Mouse (Mus musculus) cerebellum, postnatal 4 days (tissue): Measurements from ENCODE around the gene 2010109A12Rik.

Source experiments
- DNase-seq, 2 experiments: peaks; one replicate each; pipeline ENCODE4 v3.0.0; 2022; ENCODE audit warnings: low spot score in 2 of 2, mixed read lengths in 1 of 2

Gene 2010109A12Rik

DNA sequence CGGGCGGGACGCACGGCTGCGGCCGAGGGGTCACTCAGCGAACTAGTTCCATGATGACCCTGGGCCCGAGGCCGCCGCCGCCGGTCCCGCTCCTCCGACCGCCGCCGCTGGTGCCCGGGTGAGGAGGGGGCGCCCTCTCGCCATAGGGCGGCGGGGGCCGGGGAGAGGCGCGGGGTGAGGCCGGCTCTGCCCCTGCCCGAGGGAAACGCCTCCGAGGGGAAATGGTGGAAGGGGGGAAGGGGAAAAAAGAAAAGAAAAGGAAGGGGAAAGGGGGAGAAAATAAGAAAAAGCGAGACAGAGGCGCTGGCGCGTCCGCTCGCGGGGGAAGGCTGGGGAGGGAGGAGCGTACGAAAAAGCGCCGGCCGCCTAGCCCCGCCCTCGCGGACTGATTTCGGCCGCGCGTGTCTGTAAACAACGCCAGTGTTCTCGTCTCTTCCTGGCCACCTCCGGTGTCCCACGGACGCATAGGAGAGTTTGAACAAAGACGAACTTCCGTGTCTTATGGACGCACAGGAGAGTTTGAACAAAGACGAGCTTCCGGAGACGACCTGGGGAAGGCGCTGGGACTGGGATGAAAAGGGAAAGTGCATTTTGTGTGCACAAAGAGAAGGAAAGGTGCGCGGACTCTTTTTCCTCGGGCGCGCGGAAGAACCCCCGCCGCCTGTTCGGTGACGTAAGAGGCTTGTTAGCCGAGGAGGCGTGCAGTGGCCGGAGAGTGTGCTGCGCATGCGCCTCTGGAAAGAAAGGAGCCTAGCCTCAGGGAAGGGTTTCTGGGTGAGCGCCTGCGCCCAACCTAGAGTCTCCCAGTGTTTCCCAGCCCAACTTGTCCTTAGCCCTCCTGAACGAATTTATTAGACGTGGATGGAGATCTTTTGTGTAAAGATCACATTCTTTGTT lies at the start of gene 2010109A12Rik, which contains the start of gene Ccni:
Gene 2010109A12Rik, plus strand, starts transcription at position 410 of the 897 bp plus-strand sequence.
Gene Ccni, minus strand, starts transcription at position 387 of the 897 bp plus-strand sequence.
- peak; percentile 92 to 95 for DNase-seq

DNA sequence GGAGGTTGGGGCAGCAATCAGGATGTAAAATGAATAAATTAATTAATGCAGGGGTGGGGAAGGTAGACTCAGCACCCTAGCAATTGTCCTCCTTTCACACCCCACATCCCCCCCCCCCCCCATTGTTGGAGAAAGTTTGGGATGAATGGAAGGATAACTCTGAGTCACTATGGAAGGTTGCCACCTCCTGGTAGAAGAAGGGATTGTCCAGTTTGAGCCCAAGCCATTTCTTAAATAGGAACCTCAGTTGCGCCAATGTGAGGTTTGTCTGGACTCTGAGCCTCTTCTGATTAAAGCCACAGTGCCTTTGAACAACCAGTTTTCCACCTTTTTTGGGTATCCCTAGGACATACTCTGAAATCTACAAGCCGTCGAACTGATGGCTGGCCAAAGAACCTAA lies 42.8 kb upstream of the 2010109A12Rik start:
- peak in 1 of 2 experiments; percentile 63 for DNase-seq

DNA sequence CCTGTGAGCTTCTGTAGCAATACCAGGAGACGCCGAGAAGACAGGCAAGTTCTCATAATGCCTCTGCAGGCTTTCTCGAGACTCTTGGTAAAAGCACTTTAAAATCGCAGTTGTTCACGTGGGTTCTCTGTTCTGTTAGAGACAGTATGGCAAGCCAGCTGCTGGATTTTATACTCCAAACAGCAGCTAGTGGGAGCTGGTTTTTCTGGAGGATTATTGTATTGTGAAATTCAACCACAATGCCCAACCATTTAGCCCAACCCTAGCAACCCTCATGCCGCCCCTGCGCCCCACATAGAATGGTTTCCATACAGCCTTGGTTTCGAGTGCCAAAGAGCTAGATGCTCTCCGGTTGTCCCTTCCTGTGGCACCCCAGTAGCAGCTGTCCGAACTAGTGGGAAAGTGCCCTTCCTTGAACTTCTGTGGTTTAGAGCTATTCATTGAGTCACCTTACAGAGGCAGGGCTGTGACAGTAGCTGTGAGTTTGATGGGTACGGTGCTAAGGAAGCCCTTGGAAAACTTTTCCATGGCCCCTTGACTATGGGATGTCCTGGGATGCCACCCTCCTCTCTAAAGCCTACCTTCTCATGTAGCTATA lies 38.3 kb upstream of the 2010109A12Rik start:
- no peak for DNase-seq

DNA sequence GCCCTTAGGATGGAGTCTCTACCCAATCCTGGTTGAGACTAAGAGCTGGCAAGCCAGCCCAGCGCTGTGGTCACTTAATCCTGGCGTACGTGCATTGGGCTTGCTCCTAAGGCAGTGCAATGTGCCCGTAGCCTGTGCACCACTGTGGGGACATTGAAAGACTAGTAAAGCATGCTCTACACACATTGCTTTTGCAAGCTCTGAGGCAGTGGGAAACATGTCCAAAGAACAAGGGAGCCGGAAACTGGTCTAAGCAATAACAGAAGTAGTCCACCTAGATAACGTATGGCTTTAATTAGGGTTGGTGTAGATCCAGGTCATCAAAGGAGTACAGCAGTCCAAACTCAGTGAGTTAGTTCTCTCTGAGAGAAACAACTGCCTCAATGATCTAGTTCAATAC lies 37.7 kb upstream of the 2010109A12Rik start:
- no peak for DNase-seq

DNA sequence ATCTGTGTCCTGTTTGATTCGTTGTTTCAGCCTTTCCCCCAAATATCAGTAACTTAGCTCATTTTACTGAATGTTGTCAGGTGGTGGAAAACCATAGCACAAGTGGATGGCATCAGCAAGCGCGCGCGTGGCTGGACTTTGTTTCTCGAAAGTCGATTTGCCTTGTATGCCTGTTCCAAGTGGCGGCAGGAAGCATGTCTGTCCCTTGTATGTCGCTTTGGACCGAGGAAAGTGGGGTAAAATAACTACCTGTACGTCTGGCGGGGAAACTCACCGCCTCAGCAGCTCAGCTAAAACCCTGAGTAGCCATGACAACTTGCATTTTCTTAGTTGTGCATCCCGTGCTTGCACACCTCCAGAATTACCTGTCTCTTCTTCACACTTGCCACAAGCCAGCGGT lies 34.9 kb upstream of the 2010109A12Rik start:
- no peak for DNase-seq

DNA sequence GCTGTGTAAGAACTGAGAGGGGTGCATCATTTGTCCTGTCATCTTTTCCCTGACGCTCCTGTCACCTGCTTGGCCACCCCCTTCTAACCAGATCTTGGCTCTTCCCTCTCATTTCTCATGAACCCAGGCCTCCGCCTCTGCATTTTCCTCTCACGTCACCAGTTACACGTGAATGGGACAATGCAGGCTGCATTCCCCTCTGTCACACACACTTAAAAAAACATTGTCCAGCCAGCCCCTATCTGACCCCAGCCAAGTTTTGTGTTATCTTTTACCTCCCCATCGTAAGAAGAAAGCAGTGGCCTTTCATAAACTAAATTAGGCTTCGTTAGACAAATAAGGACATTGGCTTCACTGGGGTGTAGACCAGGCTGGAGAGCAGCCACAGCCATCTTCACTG lies 33.8 kb upstream of the 2010109A12Rik start:
- no peak for DNase-seq

DNA sequence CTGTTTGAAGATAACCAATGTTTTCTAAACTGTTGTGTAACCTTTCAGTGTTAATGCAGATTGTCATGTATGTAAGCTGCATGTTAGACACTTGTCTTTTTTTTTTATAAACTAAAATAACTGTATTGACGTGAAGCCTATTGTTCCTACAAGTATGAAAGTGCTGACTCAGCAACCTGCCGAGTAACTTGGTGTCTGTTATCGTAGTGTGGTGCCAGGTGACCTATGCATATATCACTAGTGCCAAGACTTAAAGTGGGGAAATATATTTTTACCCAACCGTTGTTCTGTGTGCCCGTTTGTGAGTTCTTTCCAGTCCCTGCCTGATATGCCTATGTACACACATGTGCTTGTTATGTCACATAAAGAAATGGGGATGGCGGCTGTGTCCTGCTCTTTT lies 31.6 kb upstream of the 2010109A12Rik start:
- no peak for DNase-seq

DNA sequence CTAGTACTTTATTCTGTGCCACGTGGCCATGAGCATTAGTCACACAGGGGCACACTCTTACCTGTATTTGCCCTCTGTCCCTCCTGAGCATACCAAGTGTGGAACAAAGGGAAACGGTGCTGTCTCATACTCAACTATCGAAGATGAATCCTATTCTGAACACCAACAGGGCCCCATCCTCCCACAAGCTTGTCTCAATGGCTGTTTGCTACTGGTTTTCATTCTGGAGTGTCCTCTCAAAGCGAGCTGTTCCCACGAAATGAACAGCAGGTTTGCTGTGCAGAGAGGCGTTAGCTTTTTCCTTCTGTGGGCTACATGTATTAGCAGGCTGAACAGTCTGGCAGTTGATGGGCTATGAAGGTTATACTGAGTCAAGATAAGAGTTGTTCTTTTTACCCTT lies 27.7 kb upstream of the 2010109A12Rik start:
- DNase-seq = no peak

DNA sequence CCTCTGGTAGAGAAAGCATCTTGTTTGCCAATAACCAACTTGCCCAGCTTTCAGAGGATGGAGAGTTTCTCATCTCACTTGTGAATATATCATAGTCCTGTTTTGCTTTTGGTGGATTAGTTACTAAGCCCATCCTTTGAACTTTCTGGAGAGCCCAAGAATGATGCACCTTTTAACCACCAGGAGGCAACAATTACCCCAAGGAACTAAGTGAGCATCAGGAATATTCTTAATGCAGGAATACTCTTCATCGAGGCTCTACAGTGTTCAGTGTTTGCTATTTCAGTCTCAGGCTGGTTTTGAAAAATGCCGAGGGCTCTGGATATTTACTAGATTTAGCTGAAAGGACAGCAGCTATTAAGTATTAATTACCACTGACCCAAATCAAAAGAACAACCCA lies 26.1 kb upstream of the 2010109A12Rik start:
- DNase-seq = no peak

DNA sequence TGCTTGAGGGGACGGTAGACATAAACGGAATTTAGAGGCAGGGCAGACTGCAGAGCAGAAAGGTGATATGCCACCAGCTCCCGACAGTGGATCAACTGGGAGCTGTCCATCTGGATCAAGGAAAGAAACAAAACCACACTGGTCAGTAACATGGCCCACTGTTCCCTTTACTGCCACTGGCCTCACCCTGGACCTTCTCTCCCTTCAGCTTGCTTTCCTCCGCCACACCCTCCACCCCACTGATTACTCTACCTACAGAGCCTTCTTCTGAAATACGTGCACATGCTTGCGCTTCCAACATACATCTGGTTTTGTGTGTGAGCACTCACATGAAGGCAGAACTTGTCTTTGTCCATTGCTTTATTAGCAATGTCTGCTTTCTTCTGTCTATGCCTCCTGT lies 23.0 kb upstream of the 2010109A12Rik start:
- DNase-seq = no peak

DNA sequence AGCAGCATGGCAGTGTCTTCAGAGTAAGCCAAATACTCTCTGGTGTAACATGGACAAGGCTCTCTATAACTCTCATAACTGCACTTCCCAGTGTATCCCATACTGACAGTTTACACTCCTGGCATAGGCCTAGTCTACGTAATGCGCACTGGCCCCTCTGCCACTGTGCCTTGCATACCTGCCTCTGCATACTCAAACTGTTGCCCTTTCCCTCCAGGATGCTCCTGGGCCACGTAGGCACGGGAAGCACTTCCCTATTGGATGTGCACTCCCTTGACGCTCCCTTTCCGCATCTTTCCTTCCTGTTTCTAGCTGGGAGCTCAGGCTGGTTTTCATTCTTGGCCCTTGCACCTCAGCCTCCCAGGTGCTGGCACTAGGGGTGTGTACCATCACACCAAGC lies 21.8 kb upstream of the 2010109A12Rik start:
- no peak for DNase-seq

DNA sequence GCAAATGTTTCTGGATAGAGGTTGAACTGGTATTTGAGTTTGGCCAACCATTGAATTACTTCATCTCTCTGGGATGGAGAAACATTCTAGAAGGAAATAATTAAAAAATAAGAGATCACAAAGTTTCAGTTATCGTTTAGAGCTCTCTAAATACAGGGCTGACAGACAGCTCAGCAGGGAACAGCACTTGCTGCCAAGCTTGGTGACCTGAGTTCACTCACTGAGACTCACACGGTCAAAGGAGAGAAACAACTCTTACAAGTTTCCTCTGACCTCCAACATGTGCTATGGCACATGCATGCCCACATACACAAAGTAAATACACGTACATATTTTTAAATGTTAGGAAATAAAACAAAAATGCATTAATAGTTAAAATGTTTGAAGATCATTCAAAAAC lies 16.7 kb upstream of the 2010109A12Rik start:
- DNase-seq = no peak

DNA sequence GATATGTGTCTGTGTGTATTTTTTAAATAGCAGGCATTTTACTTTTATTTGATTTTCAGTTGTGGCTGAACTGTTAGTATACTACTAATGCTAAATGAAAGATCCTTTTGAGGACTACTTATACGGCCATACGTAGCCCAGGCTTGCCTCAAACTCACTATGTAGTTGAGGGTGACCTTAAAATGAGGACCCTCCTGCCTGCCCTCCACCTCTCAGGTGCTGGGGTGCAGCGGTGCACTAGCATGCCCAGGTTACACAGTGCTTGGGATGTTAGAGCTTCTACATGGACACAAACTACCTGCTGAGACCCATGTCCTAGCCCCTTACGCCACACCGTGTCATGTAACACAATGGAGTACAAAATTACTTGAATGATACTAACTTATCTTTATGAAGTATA lies 15.9 kb upstream of the 2010109A12Rik start:
- no peak for DNase-seq

DNA sequence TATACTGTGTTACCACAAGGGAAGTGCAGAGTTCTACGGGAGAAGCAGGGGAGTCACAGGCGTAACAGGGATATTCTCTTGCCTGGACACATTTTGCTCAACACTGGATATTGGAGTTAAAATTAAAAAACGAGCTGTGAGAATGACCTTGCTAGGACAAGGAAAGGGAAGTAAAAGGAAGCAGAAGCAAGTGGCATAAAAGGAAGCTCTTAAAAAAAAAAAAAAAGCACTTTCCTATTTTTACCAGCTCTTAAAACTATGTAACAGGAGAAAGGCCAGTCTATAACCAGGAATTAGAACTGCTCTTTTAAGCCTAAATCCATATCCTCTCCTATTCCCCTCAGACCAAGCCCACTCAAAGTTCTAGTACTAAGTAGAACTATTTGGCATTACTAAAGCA lies 8.1 kb upstream of the 2010109A12Rik start:
- no peak for DNase-seq

DNA sequence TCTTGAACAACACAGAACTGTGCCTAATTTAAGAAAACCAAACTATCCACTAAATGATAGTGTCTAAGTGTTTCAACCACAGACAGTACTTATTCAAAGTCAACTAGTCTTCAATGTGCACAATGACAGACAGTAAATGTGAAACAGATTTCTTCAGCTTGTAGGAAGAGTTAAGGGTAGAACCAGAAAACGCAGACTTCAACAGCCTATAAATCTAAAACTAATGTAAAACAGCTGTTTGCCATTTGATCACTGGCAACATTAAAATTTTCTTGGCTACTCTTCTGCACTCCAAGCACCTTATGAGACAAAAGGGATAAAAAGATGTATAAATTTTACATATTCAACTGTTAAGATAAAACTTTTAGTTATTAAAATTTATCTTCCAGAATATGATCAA lies 5.1 kb upstream of the 2010109A12Rik start:
- DNase-seq = no peak

DNA sequence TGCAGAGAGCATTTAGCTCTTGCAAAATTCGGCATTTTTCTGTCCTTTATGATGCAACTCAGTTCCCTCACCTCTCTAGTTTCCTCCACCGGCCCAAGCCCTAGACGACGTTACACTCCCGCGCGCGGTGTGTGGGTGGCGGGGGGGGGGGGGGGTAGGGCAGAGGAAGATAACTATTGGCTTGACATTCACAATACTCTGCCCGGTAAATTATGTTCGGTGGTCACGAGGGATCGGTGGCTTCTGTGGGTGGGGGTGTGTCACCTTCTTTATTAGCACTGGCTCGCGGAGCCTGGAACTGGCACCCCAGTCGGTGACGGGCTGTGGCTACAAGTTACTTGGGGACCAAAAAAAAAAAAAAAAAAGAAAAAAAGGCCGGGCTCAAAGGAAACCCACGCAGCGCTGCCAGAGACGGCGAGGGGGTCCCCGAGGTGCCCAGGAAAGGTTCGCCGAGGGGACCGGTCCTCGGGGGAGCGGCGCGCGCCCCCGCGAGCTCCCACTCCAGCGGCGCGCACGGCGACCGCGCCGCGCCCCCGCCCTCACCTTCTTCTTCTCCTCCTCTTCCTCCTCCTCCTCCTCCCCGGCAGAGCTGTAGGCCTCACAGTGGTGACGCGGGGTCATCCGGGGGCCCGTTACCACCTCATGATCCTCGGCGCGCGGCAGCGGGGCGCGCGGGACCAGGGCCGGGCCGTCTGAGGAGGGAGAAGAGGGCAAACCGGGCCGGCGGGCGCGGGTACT lies 778 bp upstream of the 2010109A12Rik start:
- peak in 1 of 2 experiments; percentile 39 for DNase-seq

DNA sequence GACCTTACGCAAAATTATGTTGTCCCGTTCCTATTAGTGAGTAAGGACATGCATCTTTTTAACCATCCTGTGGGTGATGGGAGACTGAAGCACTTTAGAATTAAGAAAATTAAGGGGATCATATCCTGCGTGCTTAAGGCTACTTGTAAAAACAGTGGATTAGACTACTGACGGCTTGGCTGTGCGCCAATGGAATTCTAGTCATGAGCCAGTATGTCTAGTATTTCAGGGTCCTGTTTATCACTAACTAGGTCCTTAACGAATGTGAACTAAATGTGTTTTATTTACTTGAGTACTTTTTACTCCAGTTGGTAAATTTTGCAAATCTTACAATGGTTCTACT lies 659 bp downstream of the 2010109A12Rik start:
- DNase-seq = peak in 1 of 2 experiments; percentile 34

DNA sequence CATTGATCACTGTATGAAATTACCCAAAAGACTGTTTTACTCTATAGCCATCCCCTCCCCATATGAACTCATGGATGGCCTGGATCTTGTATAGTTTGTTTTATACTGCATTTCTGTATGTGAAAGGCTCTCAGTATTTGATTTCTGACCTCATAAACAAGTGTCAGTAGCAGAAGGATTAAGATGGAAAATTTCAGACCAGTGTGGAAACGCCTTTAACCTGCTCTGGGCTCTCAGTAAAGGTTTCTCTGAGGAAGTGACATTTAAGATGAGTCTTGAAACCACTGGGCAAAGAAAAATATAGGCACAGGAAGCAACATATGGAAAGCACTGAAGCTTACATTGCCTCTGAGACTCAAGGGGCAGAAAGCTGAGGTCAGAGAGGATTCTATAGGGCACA lies 1.2 kb downstream of the 2010109A12Rik start:
- DNase-seq = no peak

DNA sequence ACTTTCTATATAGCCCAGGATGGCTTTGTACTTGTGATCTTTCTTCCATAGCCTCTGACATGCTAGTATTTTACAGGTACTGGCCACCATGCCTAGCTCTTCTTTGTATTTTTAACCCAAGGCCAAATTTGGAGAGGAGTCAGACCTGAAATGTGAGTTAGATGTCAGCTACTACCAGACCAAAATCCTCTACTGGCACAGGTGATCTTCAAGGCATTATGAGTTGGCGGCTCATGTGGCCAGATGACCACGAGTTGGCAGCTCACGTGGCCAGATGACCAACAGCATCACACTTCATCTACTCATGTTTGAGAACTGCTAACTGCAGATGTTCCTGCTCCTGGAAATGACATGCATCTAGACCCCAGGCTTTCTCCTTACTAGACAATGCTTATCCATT lies 12.1 kb downstream of the 2010109A12Rik start:
- DNase-seq = no peak

DNA sequence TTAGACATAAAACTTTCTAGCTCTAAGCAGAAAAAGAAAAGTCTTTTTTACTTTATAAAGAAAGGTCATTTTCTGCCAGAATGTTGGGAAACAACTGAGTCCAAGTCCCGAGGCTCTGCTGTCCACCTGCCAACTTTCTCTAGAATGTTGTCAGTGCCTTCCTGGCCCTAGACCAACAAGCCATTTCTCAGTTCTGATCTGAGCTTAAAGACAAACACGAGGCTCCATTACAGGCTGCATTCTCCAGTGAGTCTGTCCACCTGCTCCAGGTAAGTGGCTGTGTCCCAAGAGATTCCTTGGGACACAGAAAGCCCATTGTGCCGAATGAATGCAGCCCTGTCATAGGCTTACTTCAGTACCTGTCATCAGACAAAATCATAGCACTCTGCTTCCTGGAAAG lies 15.3 kb downstream of the 2010109A12Rik start:
- DNase-seq = peak in 1 of 2 experiments; percentile 21

DNA sequence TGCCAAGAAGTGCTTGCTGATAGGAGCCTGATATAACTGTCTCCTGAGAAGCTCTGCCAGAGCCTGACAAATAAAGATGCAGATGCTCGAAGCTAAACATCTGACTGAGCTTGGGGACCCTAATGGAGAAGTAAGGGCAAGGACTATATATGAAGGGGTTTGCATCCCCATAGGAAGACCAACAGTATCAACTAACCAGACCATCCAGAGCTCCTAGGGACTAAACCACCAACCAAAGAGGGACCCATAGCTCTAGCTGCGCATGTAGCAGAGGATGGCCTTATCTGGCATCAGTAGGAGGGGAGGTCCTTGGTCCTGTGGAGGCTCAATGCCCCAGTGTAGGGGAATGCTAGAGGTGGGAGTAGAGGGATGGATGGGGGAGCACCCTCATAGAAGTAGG lies 18.2 kb downstream of the 2010109A12Rik start:
- no peak for DNase-seq

DNA sequence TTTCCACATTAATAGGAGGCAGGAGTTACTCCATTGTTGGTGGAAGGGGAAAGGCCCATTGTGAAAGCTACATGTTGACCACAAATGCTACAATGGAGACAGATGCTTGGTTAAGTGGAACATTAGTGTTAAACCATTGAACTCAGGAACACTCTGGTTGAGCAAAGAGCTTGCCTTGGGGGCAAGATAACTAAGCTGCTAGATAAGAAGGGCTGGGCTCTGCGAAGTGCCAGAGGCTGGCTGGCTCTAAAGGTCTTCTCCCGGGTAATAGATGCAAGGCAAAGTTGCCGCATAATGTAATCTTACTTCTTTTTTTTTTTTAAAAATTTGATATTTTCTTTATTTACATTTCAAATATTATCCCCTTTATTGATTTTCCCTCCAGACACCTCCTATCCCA lies 20.8 kb downstream of the 2010109A12Rik start:
- no peak for DNase-seq

DNA sequence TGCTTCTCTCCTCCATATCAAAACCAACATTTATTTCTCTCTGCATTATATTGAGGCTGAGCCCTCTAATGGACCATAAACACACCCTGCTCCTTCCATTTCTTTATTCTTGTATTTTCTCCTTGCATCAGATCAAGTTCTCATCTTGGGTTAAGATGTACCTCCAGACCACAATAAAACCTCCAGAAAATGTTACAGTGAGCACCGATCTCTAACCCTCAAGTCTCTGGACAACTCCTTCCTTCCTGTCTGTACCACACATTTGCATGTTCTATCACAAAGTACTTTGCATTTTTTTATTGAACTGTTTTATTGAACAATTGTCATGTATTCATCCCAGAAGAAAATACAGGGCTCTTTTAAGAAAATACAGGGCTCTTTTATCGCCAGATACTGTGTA lies 23.2 kb downstream of the 2010109A12Rik start:
- DNase-seq = no peak
